Mouse (Mus musculus): ENCODE measurements around the gene Otud7b. TPM values are rescaled to one million over a fixed set of nuclear protein-coding genes. Genes with fewer than 3 reads are reported as not detected.

Otud7b gene
- 20.8 TPM for total RNA-seq (2023)

GRCm38 (mm10) chr3:96104261-96105065 is at the start of gene Otud7b:
Gene Otud7b, plus strand, starts transcription at chr3:96104527.

GRCm38 (mm10) chr3:96058231-96058896 is 46.0 kb upstream of the Otud7b start, which contains the start of gene Vps45:
Gene Vps45, minus strand, starts transcription at chr3:96058466.

GRCm38 (mm10) chr3:96161869-96162840 is 57.8 kb downstream of the Otud7b start, which contains the start of gene Mtmr11:
Gene Mtmr11, plus strand, starts transcription at chr3:96162004.

GRCm38 (mm10) chr3:96172197-96173178 is 68.2 kb downstream of the Otud7b start, which contains the start of gene Sf3b4:
Gene Sf3b4, plus strand, starts transcription at chr3:96172332.

GRCm38 (mm10) chr3:96180727-96181477 is 76.6 kb downstream of the Otud7b start, which contains the start of gene Sv2a:
Gene Sv2a, plus strand, starts transcription at chr3:96181151.

Other genes starting within 250 kb of the Otud7b start
- 74.2 TPM for gene Prpf3, start 248.6 kb upstream of the Otud7b start, total RNA-seq (2023)
- gene Mrps21, start 233.0 kb upstream of the Otud7b start, total RNA-seq (2023): 76.7 TPM
- 23.9 TPM for gene Ciart, start 222.3 kb upstream of the Otud7b start, total RNA-seq (2023)
- gene BC028528, start 212.5 kb upstream of the Otud7b start, total RNA-seq (2023): 2.3 TPM
- 47.5 TPM for gene Aph1a, start 210.6 kb upstream of the Otud7b start, total RNA-seq (2023)
- not detected for gene Car14, start 199.8 kb upstream of the Otud7b start, total RNA-seq (2023)
- gene Anp32e, start 175.3 kb upstream of the Otud7b start, total RNA-seq (2023): 98.7 TPM
- gene Plekho1, start 108.5 kb upstream of the Otud7b start, total RNA-seq (2023): 21.9 TPM
- 15.1 TPM for gene Vps45, start 46.1 kb upstream of the Otud7b start, total RNA-seq (2023)
- gene Mtmr11, start 57.5 kb downstream of the Otud7b start, total RNA-seq (2023): 0.74 TPM
- 80.5 TPM for gene Sf3b4, start 67.8 kb downstream of the Otud7b start, total RNA-seq (2023)
- 5.0 TPM for gene Sv2a, start 76.6 kb downstream of the Otud7b start, total RNA-seq (2023)
- 11.2 TPM for gene Bola1, start 115.2 kb downstream of the Otud7b start, total RNA-seq (2023)
- 7.9 TPM for gene Hist2h2ab, start 115.3 kb downstream of the Otud7b start, total RNA-seq (2023)
- gene Hist2h2ac, start 116.4 kb downstream of the Otud7b start, total RNA-seq (2023): 55.5 TPM
- 2.7 TPM for gene Hist2h2be, start 116.6 kb downstream of the Otud7b start, total RNA-seq (2023)
- gene Hist2h3c2, start 134.6 kb downstream of the Otud7b start, total RNA-seq (2023): 1.7 TPM
- 319 TPM for gene Hist2h2aa2, start 135.7 kb downstream of the Otud7b start, total RNA-seq (2023)
- 4.3 TPM for gene Hist2h2aa1, start 141.0 kb downstream of the Otud7b start, total RNA-seq (2023)
- gene Hist2h3c1, start 142.2 kb downstream of the Otud7b start, total RNA-seq (2023): not detected
- 40.0 TPM for gene Hist2h4, start 158.8 kb downstream of the Otud7b start, total RNA-seq (2023)
- 57.8 TPM for gene Hist2h3b, start 164.1 kb downstream of the Otud7b start, total RNA-seq (2023)
- gene Hist2h2bb, start 165.2 kb downstream of the Otud7b start, total RNA-seq (2023): 143 TPM
- gene Fcgr1, start 189.4 kb downstream of the Otud7b start, total RNA-seq (2023): 0.77 TPM

Measured in CD4-positive naive resting alpha-beta T cell, adult 57 days (primary cell).